Mouse (Mus musculus) MEL (cell line): ENCODE data around the gene Phf20. TPM values are rescaled to one million over a fixed set of nuclear protein-coding genes. Genes with fewer than 3 reads are reported as not detected.
A peak's percentile ranks its signal among the peaks of the same experiment; 100 is the strongest.

Source experiments
- DNase-seq: peaks from one replicate; pipeline ENCODE4 v3.0.0; 2011; ENCODE audit warnings: low read depth, low spot score
- H3K27ac ChIP-seq: 2 replicates; pipeline ENCODE4 v1.5.1; 2012; ENCODE audit warnings: low read depth, mild to moderate bottlenecking, control low read depth, low read length, moderate library complexity; ENCODE audit not compliant: control insufficient read depth
- H3K27me3 ChIP-seq, 2 experiments: fragments of 150-350 bp in 1 of 2; sonication (generic) in 1 of 2; 2 replicates each; pipeline ENCODE4 v1.6.1; 2012; ENCODE audit warnings: low read length in 2 of 2, mild to moderate bottlenecking in 2 of 2, improper control_type of control experiment in 1 of 2, moderate library complexity in 1 of 2; ENCODE audit not compliant: insufficient read depth in 2 of 2, control insufficient read depth in 1 of 2
- H3K36me3 ChIP-seq, 2 experiments: 2 replicates each; pipeline ENCODE4 v1.6.1; 2012 to 2014; ENCODE audit warnings: low read length in 2 of 2, improper control_type of control experiment in 1 of 2, inconsistent platforms in 1 of 2, mild to moderate bottlenecking in 1 of 2; ENCODE audit not compliant: insufficient read depth in 2 of 2, control insufficient read depth in 1 of 2
- H3K4me1 ChIP-seq, 2 experiments: fragments of 150-350 bp in 1 of 2; sonication (generic) in 1 of 2; 2 replicates each; pipeline ENCODE4 v1.6.1; 2012; ENCODE audit warnings: low read length in 2 of 2, improper control_type of control experiment in 1 of 2, mild to moderate bottlenecking in 1 of 2; ENCODE audit not compliant: insufficient read depth in 2 of 2, control insufficient read depth in 1 of 2
- H3K4me3 ChIP-seq, 2 experiments: fragments of 150-350 bp in 1 of 2; sonication (generic) in 1 of 2; 2 replicates each; pipeline ENCODE4 v1.5.1; 2012; ENCODE audit warnings: low read depth in 2 of 2, low read length in 2 of 2, mild to moderate bottlenecking in 2 of 2, moderate library complexity in 2 of 2, control low read depth in 1 of 2, improper control_type of control experiment in 1 of 2; ENCODE audit not compliant: control insufficient read depth in 1 of 2, insufficient read depth in 1 of 2
- H3K79me2 ChIP-seq: 2 replicates; pipeline ENCODE4 v1.6.1; 2012; ENCODE audit warnings: mild to moderate bottlenecking, low read length, moderate library complexity; ENCODE audit not compliant: control insufficient read depth, poor library complexity, insufficient read depth
- H3K9ac ChIP-seq: 2 replicates; pipeline ENCODE4 v1.6.1; 2012; ENCODE audit warnings: low read depth, mild to moderate bottlenecking, control low read depth, low read length, moderate library complexity; ENCODE audit not compliant: control insufficient read depth, poor library complexity, severe bottlenecking
- H3K9me3 ChIP-seq: fragments of 150-350 bp; sonication (generic); replicated peaks from 2 replicates; pipeline ENCODE4 v1.6.1; 2012; ENCODE audit warnings: mild to moderate bottlenecking, low read length, improper control_type of control experiment, moderate library complexity; ENCODE audit not compliant: insufficient read depth
- BHLHE40 ChIP-seq: IDR thresholded peaks from 2 replicates; pipeline ENCODE4 v1.6.1; 2012; ENCODE audit warnings: low read depth, mild to moderate bottlenecking, inconsistent platforms, low read length, improper control_type of control experiment, borderline replicate concordance
- CHD2 ChIP-seq: IDR thresholded peaks from 2 replicates; pipeline ENCODE4 v1.6.1; 2011; ENCODE audit warnings: low read length, improper control_type of control experiment
- E2F4 ChIP-seq: IDR thresholded peaks from 2 replicates; pipeline ENCODE4 v1.6.1; 2011; ENCODE audit warnings: low read depth, low read length, improper control_type of control experiment, borderline replicate concordance
- ELF1 ChIP-seq: IDR thresholded peaks from 2 replicates; pipeline ENCODE4 v1.6.1; 2014; ENCODE audit warnings: low read depth, mild to moderate bottlenecking, inconsistent platforms, low read length, improper control_type of control experiment, moderate library complexity
- EP300 ChIP-seq, 2 experiments: IDR thresholded peaks; 2 replicates each; pipeline ENCODE4 v1.6.1; 2011; ENCODE audit warnings: improper control_type of control experiment in 2 of 2, low read length in 2 of 2, low read depth in 1 of 2, mild to moderate bottlenecking in 1 of 2
- ETS1 ChIP-seq: IDR thresholded peaks from 2 replicates; pipeline ENCODE4 v1.6.1; 2012; ENCODE audit warnings: low read depth, mild to moderate bottlenecking, inconsistent platforms, low read length, improper control_type of control experiment, moderate library complexity
- GATA1 ChIP-seq: IDR thresholded peaks from 2 replicates; pipeline ENCODE4 v1.6.1; 2011; ENCODE audit warnings: low read depth, low read length, improper control_type of control experiment
- HCFC1 ChIP-seq: IDR thresholded peaks from 2 replicates; pipeline ENCODE4 v1.6.1; 2012; ENCODE audit warnings: low read depth, mild to moderate bottlenecking, inconsistent platforms, low read length, improper control_type of control experiment, moderate library complexity
- JUND ChIP-seq: IDR thresholded peaks from 2 replicates; pipeline ENCODE4 v1.6.1; 2011; ENCODE audit warnings: low read depth, mild to moderate bottlenecking, improper control_type of control experiment, low read length
- KAT2A ChIP-seq: conservative IDR thresholded peaks from 2 replicates; pipeline ENCODE4 v1.6.1; 2012; ENCODE audit warnings: low read depth, low read length, improper control_type of control experiment, inconsistent platforms
- MAFK ChIP-seq: IDR thresholded peaks from 2 replicates; pipeline ENCODE4 v1.6.1; 2011; ENCODE audit warnings: low read depth, mild to moderate bottlenecking, low read length, improper control_type of control experiment, borderline replicate concordance
- MAZ ChIP-seq: IDR thresholded peaks from 2 replicates; pipeline ENCODE4 v1.6.1; 2012; ENCODE audit warnings: low read depth, mild to moderate bottlenecking, inconsistent platforms, low read length, improper control_type of control experiment
- MEF2A ChIP-seq: IDR thresholded peaks from 2 replicates; pipeline ENCODE4 v1.6.1; 2014; ENCODE audit warnings: low read depth, mild to moderate bottlenecking, inconsistent platforms, low read length, improper control_type of control experiment; ENCODE audit not compliant: poor library complexity, insufficient replicate concordance, severe bottlenecking; ENCODE audit errors: extremely low read depth
- MYB ChIP-seq: IDR thresholded peaks from 2 replicates; pipeline ENCODE4 v1.6.1; 2011; ENCODE audit warnings: mild to moderate bottlenecking, low read depth, low read length, improper control_type of control experiment
- MYC ChIP-seq: IDR thresholded peaks from 2 replicates; pipeline ENCODE4 v1.6.1; 2011; ENCODE audit warnings: low read depth, mild to moderate bottlenecking, low read length, improper control_type of control experiment, moderate library complexity
- NRF1 ChIP-seq: IDR thresholded peaks from 2 replicates; pipeline ENCODE4 v1.6.1; 2014; ENCODE audit warnings: low read depth, mild to moderate bottlenecking, inconsistent platforms, low read length, improper control_type of control experiment, moderate library complexity; ENCODE audit not compliant: poor library complexity, insufficient read depth, severe bottlenecking
- POLR2A ChIP-seq, 2 experiments: IDR thresholded peaks; 2 replicates each; pipeline ENCODE4 v1.6.1; 2011 to 2012; ENCODE audit warnings: low read length in 2 of 2, mild to moderate bottlenecking in 2 of 2, control low read depth in 1 of 2, improper control_type of control experiment in 1 of 2, low read depth in 1 of 2, moderate library complexity in 1 of 2; ENCODE audit not compliant: control insufficient read depth in 1 of 2, insufficient read depth in 1 of 2, poor library complexity in 1 of 2
- POLR2AphosphoS2 ChIP-seq: IDR thresholded peaks from 2 replicates; pipeline ENCODE4 v1.6.1; 2011; ENCODE audit warnings: low read length, improper control_type of control experiment
- RAD21 ChIP-seq: IDR thresholded peaks from 2 replicates; pipeline ENCODE4 v1.6.1; 2011; ENCODE audit warnings: mild to moderate bottlenecking, low read depth, low read length, improper control_type of control experiment
- RCOR1 ChIP-seq: IDR thresholded peaks from 2 replicates; pipeline ENCODE4 v1.6.1; 2012; ENCODE audit warnings: low read depth, mild to moderate bottlenecking, inconsistent platforms, low read length, improper control_type of control experiment
- SIN3A ChIP-seq: IDR thresholded peaks from 2 replicates; pipeline ENCODE4 v1.6.1; 2012; ENCODE audit warnings: low read length, improper control_type of control experiment, inconsistent platforms
- SMC3 ChIP-seq: IDR thresholded peaks from 2 replicates; pipeline ENCODE4 v1.6.1; 2011; ENCODE audit warnings: low read depth, low read length, improper control_type of control experiment
- TAL1 ChIP-seq: IDR thresholded peaks from 2 replicates; pipeline ENCODE4 v1.6.1; 2012; ENCODE audit warnings: mild to moderate bottlenecking, inconsistent platforms, low read length, moderate library complexity, mixed read lengths
- TCF12 ChIP-seq: IDR thresholded peaks from 2 replicates; pipeline ENCODE4 v1.6.1; 2014; ENCODE audit warnings: low read depth, mild to moderate bottlenecking, inconsistent platforms, low read length, improper control_type of control experiment, moderate library complexity
- UBTF ChIP-seq: IDR thresholded peaks from 2 replicates; pipeline ENCODE4 v1.6.1; 2012; ENCODE audit warnings: low read depth, mild to moderate bottlenecking, inconsistent platforms, low read length, improper control_type of control experiment, moderate library complexity, borderline replicate concordance; ENCODE audit not compliant: insufficient read depth
- USF1 ChIP-seq: IDR thresholded peaks from 2 replicates; pipeline ENCODE4 v1.6.1; 2014; ENCODE audit warnings: low read depth, mild to moderate bottlenecking, inconsistent platforms, low read length, improper control_type of control experiment, moderate library complexity
- ZMIZ1 ChIP-seq: IDR thresholded peaks from 2 replicates; pipeline ENCODE4 v1.6.1; 2012; ENCODE audit warnings: low read depth, mild to moderate bottlenecking, inconsistent platforms, low read length, improper control_type of control experiment, moderate library complexity
- ZNF384 ChIP-seq: IDR thresholded peaks from 2 replicates; pipeline ENCODE4 v1.6.1; 2012; ENCODE audit warnings: low read depth, mild to moderate bottlenecking, inconsistent platforms, low read length, improper control_type of control experiment
- polyA plus RNA-seq, 2 experiments: library from polyadenylated mRNA; stranded (reverse) in 1 of 2; unstranded in 1 of 2; fragments of >175 nt in 1 of 2; fragments of >200 nt in 1 of 2; gene quantifications; 2 replicates each; pipeline versions ENCODE4 v1.2.1 to v1.2.4; 2012; ENCODE audit warnings: low replicate concordance in 2 of 2, low read depth in 1 of 2; ENCODE audit not compliant: insufficient read length in 2 of 2, insufficient read depth in 1 of 2, missing spikeins in 1 of 2
- total RNA-seq: library from RNA; depleted of rRNA; stranded (reverse); fragments of 300-350 nt; gene quantifications from 2 replicates; pipeline ENCODE4 v1.2.3, GENCODE M21; 2012

The Phf20 gene
- total and polyA plus RNA-seq, 3 experiments = 11.7 to 16.9 TPM; not detected in 1

DNA sequence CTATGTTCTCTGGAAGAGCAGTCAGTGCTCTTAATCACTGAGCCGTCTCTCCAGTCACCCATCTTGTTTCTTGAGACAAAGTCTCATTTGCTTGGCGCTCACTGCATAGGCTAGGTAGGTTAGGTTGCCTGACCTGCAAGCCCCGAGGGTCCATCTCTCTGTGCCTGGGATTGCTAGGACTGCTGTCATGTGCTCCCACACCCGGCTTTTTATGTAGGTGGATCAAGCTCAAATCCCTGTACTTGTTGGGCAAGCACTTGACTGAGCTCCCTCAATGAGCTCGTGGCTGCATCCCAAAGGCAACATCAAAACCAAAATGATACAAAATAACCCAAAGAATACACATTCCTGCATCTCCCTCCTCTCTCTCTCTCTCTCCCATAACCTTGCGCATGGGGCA is 125.3 kb downstream of the Phf20 start:
- no peak for DNase-seq
- Histone ChIP-seq H3K27ac (no peak overlapping the region), H3K4me1 (peaks cover 2 to 20% of the 10 kb centered on the region in 2 experiments), H3K36me3 (peaks cover 0 to 15% of the 10 kb centered on the region in 2 experiments; a peak in 2 of 4 replicates), H3K9ac (no peak overlapping the region), H3K27me3 (no peaks in the 10 kb centered on the region), H3K79me2 (no peaks in the 10 kb centered on the region), H3K9me3 (no peaks in the 10 kb centered on the region), H3K4me3 (no peak overlapping the region)
- TF ChIP-seq MEF2A (no peak), POLR2AphosphoS2 (no peak), POLR2A (IDR thresholded peaks at IDR 0.05; ENCODE audit: control insufficient read depth in 1 of 2, insufficient read depth in 1 of 2, low read depth in 1 of 2, low read length in 2 of 2, poor library complexity in 1 of 2) (no peak), GATA1 (no peak), KAT2A (no peak), RCOR1 (no peak), ETS1 (no peak), TAL1 (no peak), SMC3 (no peak), CHD2 (no peak), BHLHE40 (no peak), MYC (no peak), ELF1 (no peak), NRF1 (no peak), ZMIZ1 (no peak)

GRCm38 (mm10) chr2:156324116-156324588 is 127.9 kb downstream of the Phf20 start:
- Histone ChIP-seq H3K4me1 (peaks cover 2 to 20% of the 10 kb centered on the region in 2 experiments), H3K79me2 (no peaks in the 10 kb centered on the region), H3K27ac (peak overlapping the region; percentile 98), H3K27me3 (no peaks in the 10 kb centered on the region), H3K9me3 (no peaks in the 10 kb centered on the region), H3K4me3 (peak overlapping the region; percentile 36 to 42), H3K36me3 (peaks cover 0 to 15% of the 10 kb centered on the region in 2 experiments; a peak in 2 of 4 replicates), H3K9ac (peak overlapping the region; percentile 59)
- peak; percentile 95 for DNase-seq
- TF ChIP-seq RAD21 (no peak), POLR2A (IDR thresholded peaks at IDR 0.05; ENCODE audit: control insufficient read depth in 1 of 2, insufficient read depth in 1 of 2, low read depth in 1 of 2, low read length in 2 of 2, poor library complexity in 1 of 2) (no peak), MAZ (no peak), JUND (no peak), TCF12 (peak; percentile 76), POLR2AphosphoS2 (no peak), HCFC1 (peak; percentile 20; the same call in 1 of the 2 replicates), USF1 (no peak), E2F4 (no peak), UBTF (0 out of 2 replicates have a peak, but pooled peaks have one; percentile 16), NRF1 (no peak), ZMIZ1 (no peak), ETS1 (peak; percentile 97), BHLHE40 (peak; percentile 54; the same call in 1 of the 2 replicates), MYC (peak; percentile 51; the same call in 1 of the 2 replicates), MAFK (no peak), MEF2A (peak; percentile 56; the same call in 1 of the 2 replicates), GATA1 (peak; percentile 90), EP300 (IDR thresholded peaks at IDR 0.05; ENCODE audit: low read depth in 1 of 2, low read length in 2 of 2) (peak; percentile 85 to 97), SIN3A (peak; percentile 87), RCOR1 (peak; percentile 97), ZNF384 (0 out of 2 replicates have a peak, but pooled peaks have one; percentile 10), MYB (peak; percentile 69)
